Mouse (Mus musculus): ENCODE results near the gene Unc5c. TPM values are rescaled to one million over a fixed set of nuclear protein-coding genes. Genes with fewer than 3 reads are reported as not detected.

The Unc5c gene
- total and polyA plus RNA-seq, 3 experiments = not detected

DNA sequence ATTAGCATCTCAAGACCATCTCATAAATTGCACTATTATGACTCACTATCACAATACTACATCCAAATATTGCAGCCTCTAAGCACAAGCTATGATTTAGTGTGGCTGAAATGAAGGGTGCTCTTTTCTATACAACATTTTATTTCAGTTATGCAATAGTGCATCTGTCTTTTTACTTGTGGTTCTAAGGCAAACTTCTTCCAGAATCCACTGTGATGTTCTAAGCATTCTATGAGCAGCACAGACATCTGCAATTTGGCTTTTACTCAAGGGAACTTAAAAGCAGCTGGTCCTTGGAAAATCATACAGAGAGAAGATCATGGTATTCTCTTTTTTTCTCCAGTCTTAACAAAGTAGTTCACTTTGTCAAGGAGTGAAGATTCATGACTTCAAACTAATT lies 270.3 kb downstream of the Unc5c start:
- no peak overlapping the region for H3K4me3 ChIP-seq (replicated peaks in 1 of 3; ENCODE audit: low read depth in 2 of 3, low read length in 2 of 3, poor library complexity in 1 of 3)
- dilution Hi-C loops (cut with MboI; ENCODE audit: extremely low pct_ligation_motif_present, extremely low pct_unique_long_range_greater_than_20kb, low sequenced_read_pairs) = no loop called here
- H3K9ac ChIP-seq (ENCODE audit: insufficient read depth, low read depth) = no peak overlapping the region
- in situ Hi-C loops (cut with MboI; ENCODE audit: low pct_ligation_motif_present, low pct_unique_long_range_greater_than_20kb, low sequenced_read_pairs) = no loop called here
- no peak overlapping the region for H3K4me2 ChIP-seq (ENCODE audit: insufficient read depth, low read depth, poor library complexity, severe bottlenecking)
- no peak overlapping the region for H3K27ac ChIP-seq (ENCODE audit: insufficient read depth, low read depth)
- H3K36me3 ChIP-seq (replicated peaks in 1 of 2; ENCODE audit: control insufficient read depth in 1 of 2, insufficient read depth in 1 of 2, low read length in 1 of 2) = no peaks in the 10 kb centered on the region
- no peaks in the 10 kb centered on the region for H3K27me3 ChIP-seq (replicated peaks)
- no peak for TF ChIP-seq CTCF (conservative IDR thresholded peaks at IDR 0.05 in 1 of 2, IDR thresholded peaks at IDR 0.05 in 1 of 2; ENCODE audit: low read depth in 2 of 2, low read length in 2 of 2)
- H3K4me1 ChIP-seq (ENCODE audit: control insufficient read depth in 1 of 2, insufficient read depth in 2 of 2) = no peaks in the 10 kb centered on the region
- DNase-seq (ENCODE audit: extremely low read depth) = no peak
- no peaks in the 10 kb centered on the region for H3K9me3 ChIP-seq (replicated peaks; ENCODE audit: low read length)
- no peaks in the 10 kb centered on the region for H3K79me2 ChIP-seq (replicated peaks; ENCODE audit: control insufficient read depth, extremely low read depth, insufficient read depth, poor library complexity, severe bottlenecking)

DNA sequence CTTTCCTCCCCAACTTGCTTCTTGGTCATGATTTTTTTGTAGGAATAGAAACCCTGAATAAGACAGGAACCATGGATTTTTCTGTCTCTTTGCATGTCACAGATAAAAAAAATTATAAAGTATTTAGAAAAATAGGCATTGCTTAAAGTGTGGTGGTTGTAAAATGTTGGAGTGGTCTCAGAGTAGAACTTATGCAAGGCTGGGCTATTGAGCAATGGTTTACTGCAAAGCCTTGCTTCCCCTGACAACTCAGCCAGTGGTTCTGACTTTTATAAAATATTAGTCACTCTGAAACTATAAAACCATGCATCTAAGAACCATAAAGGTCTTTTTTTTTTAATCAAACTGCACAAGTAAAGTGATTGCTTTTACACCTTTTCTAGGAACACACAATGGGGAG lies 280.3 kb downstream of the Unc5c start:
- H3K79me2 ChIP-seq (replicated peaks; ENCODE audit: control insufficient read depth, extremely low read depth, insufficient read depth, poor library complexity, severe bottlenecking) = no peaks in the 10 kb centered on the region
- H3K9me3 ChIP-seq (replicated peaks; ENCODE audit: low read length) = no peaks in the 10 kb centered on the region
- H3K4me1 ChIP-seq (ENCODE audit: control insufficient read depth in 1 of 2, insufficient read depth in 2 of 2) = no peaks in the 10 kb centered on the region
- no peak overlapping the region for H3K9ac ChIP-seq (ENCODE audit: insufficient read depth, low read depth)
- in situ Hi-C loops (cut with MboI; ENCODE audit: low pct_ligation_motif_present, low pct_unique_long_range_greater_than_20kb, low sequenced_read_pairs) = no loop called here
- no peak for DNase-seq (ENCODE audit: extremely low read depth)
- TF ChIP-seq CHD2 (IDR thresholded peaks at IDR 0.05; ENCODE audit: low read length) = no peak
- no peak for TF ChIP-seq RCOR1 (conservative IDR thresholded peaks at IDR 0.05; ENCODE audit: low read depth, low read length)
- no peak for TF ChIP-seq JUN (IDR thresholded peaks at IDR 0.05; ENCODE audit: insufficient read depth, low read depth, low read length)
- no peak for TF ChIP-seq NELFE (IDR thresholded peaks at IDR 0.05; ENCODE audit: low read depth, low read length)
- no peak for TF ChIP-seq MAFK (IDR thresholded peaks at IDR 0.05; ENCODE audit: insufficient replicate concordance, low read length)
- no peak for TF ChIP-seq ELF1 (IDR thresholded peaks at IDR 0.05; ENCODE audit: low read depth, low read length)
- TF ChIP-seq MYC (IDR thresholded peaks at IDR 0.05; ENCODE audit: low read depth, low read length) = no peak
- no peak for TF ChIP-seq POLR2AphosphoS2 (IDR thresholded peaks at IDR 0.05; ENCODE audit: low read depth, low read length)
- no peak for TF ChIP-seq ZKSCAN1 (IDR thresholded peaks at IDR 0.05; ENCODE audit: borderline replicate concordance, low read depth, low read length)
- no peak for TF ChIP-seq USF2 (conservative IDR thresholded peaks at IDR 0.05; ENCODE audit: low read depth, low read length)
- no peak for TF ChIP-seq SMC3 (IDR thresholded peaks at IDR 0.05; ENCODE audit: low read depth, low read length)
- TF ChIP-seq CHD1 (IDR thresholded peaks at IDR 0.05; ENCODE audit: low read depth, low read length) = no peak
- TF ChIP-seq ETS1 (conservative IDR thresholded peaks at IDR 0.05; ENCODE audit: low read depth, low read length) = no peak
- no peak for TF ChIP-seq CTCF (conservative IDR thresholded peaks at IDR 0.05 in 1 of 2, IDR thresholded peaks at IDR 0.05 in 1 of 2; ENCODE audit: low read depth in 2 of 2, low read length in 2 of 2)
- TF ChIP-seq ZNF384 (IDR thresholded peaks at IDR 0.05; ENCODE audit: low read depth, low read length) = no peak
- TF ChIP-seq NRF1 (IDR thresholded peaks at IDR 0.05; ENCODE audit: low read depth, low read length) = no peak
- TF ChIP-seq TBP (conservative IDR thresholded peaks at IDR 0.05; ENCODE audit: low read depth, low read length) = no peak
- no peak for TF ChIP-seq HCFC1 (IDR thresholded peaks at IDR 0.05; ENCODE audit: low read depth, low read length)
- H3K27ac ChIP-seq (ENCODE audit: insufficient read depth, low read depth) = no peak overlapping the region
- H3K27me3 ChIP-seq (replicated peaks) = no peaks in the 10 kb centered on the region
- H3K4me3 ChIP-seq (replicated peaks in 1 of 3; ENCODE audit: low read depth in 2 of 3, low read length in 2 of 3, poor library complexity in 1 of 3) = no peak overlapping the region
- H3K4me2 ChIP-seq (ENCODE audit: insufficient read depth, low read depth, poor library complexity, severe bottlenecking) = no peak overlapping the region
- dilution Hi-C loops (cut with MboI; ENCODE audit: extremely low pct_ligation_motif_present, extremely low pct_unique_long_range_greater_than_20kb, low sequenced_read_pairs) = no loop called here
- no peaks in the 10 kb centered on the region for H3K36me3 ChIP-seq (replicated peaks in 1 of 2; ENCODE audit: control insufficient read depth in 1 of 2, insufficient read depth in 1 of 2, low read length in 1 of 2)

All from CH12.LX (cell line).